Mouse (Mus musculus) skeletal muscle tissue, adult 2 months (tissue): ENCODE measurements at regions not wholly inside any gene's neighbourhood (a gene's known extent, or its start where the extent isn't known, plus 50 kb on each side); places are given as distances from the start of the nearest gene placed in this dataset.
"Not testable (repeated sequence)": the region's sequence is repeated elsewhere in the genome, so short reads cannot be mapped to it uniquely, and the experiment has no call there.

Experiments used
- DNase-seq: peaks from one replicate; pipeline ENCODE4 v3.0.0-alpha.2; 2012; ENCODE audit warnings: low read depth, low spot score

- DNase-seq = no peak
These were observed 603.5 kb upstream of the Gje1 start for GRCm38 (mm10) chr10:15321480-15321879.

DNA sequence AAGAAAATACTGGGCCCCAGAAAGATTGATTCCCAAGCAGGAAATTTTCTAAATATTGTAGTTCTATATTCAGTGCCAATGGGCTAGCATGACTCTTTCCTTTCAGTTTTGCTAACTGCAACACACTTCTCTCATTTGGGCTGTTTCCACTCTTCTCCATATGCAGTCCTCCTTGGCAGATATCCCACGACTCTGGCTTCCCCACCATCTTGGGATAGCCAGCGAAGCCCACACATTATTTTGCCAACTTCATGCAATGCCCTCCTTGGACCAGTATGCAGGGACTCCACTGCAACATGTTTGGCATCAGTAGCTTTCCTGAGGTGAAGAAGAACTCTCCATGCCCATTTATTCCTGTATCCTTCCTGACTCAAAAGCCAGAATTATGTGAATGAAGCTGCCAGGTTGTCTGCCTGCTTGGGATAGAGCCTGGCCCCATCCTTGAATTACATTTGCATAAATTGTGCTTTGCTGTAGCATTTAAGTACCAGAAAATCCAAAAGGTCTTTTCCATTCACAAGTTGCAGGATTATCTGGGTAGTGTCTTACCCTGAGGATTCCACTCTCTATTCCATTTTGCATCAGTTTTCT, 599.1 kb upstream of the Gje1 start:
- DNase-seq = no peak

DNA sequence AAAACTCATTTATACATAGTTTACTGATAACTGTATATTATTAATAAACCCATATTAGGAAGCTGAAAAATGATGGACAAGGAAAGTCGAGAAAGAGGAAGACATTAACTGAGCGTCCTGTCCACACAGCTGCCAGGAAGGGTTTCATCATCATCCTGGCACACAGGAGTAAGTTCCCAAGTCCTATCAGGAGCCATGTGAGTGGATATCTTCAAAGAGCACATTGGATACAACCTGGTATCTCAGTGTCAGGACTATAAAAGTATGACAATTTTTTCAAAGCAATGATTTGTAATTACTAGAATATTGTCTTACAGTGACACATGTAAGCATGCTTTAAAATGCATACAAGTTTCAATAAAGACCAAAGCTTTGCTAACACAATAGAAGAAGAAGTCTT, 592.6 kb upstream of the Gje1 start:
- no peak for DNase-seq

DNA sequence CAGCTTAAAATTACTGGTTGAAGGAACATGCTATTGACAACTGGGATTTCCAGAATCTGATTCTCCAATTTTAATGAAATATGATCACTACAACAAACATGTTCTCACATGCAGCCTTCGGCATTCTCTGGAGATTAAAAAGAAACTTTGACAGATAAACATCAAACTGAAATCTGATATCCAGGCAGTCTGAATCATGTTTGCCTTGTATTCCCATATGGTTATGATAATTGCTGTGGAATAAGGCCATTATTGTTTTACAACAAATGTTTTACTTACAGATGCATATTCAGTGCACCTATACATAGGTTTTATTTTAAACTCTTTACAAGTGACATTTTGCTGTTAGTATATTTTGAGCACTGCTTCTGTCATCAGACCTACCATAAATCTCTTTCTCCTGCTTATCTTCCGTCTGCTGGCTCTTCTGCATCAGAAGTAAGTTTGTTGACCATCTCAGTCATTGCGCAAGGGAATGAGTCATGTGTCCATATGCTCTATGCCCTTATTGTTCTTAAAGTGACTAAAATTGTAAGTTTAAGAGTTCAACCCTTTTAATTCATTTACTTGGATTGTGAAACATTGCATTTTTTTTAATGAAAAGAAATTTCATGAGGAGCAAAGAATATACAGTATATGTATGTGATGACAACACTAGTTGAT, 587.9 kb upstream of the Gje1 start:
- DNase-seq = no peak

- DNase-seq = peak; percentile 72
These were observed 582.4 kb upstream of the Gje1 start for GRCm38 (mm10) chr10:15300199-15301085.

DNA sequence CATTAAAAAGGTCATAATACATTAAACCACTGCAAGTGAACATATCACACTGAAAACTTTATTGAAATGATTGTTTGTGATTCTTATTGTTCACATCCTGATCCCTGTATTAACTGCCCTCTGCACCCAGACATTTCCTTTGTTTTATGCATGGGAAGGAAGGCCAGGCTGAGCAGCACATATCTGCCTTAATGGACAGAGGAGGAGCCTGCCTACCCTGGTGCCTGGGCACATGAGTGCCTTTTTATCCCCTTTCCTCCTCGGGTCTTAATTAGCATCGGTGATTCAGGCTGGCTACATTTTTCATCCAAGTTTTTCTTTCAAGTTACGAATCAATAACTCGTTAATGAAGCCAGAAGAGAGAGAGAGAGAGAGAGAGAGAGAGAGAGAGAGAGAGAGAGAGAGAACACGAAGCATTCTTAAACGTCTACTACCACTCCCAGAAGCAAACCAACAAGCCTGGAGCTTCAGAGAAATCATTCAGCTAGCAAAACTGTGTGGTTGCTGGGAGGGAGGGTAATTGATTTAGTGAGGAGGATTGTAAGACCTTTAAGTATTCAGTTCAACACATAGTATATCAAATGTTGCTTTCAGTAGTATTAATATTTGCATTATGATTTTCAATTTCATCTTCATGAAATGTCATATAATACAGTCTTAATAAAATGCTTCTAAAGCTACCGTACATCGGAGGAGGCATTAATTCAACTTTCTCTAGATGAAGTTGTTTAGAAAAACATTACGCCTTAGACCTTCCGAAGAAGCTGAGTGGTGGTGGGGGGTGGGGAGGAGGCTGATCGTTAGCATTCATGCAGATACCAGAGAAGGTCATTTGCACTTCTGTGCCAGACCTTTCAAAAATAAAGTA, 581.6 kb upstream of the Gje1 start:
- no peak for DNase-seq

- DNase-seq = no peak
These were observed 579.2 kb upstream of the Gje1 start for GRCm38 (mm10) chr10:15297257-15297656.

GRCm38 (mm10) chr10:15294125-15294524, 576.1 kb upstream of the Gje1 start:
- DNase-seq = no peak

- DNase-seq = not testable (repeated sequence)
These were observed 545.3 kb upstream of the Gje1 start for GRCm38 (mm10) chr10:15263337-15263736.

- DNase-seq = not testable (repeated sequence)
These were observed 544.3 kb upstream of the Gje1 start for GRCm38 (mm10) chr10:15262282-15262681.

DNA sequence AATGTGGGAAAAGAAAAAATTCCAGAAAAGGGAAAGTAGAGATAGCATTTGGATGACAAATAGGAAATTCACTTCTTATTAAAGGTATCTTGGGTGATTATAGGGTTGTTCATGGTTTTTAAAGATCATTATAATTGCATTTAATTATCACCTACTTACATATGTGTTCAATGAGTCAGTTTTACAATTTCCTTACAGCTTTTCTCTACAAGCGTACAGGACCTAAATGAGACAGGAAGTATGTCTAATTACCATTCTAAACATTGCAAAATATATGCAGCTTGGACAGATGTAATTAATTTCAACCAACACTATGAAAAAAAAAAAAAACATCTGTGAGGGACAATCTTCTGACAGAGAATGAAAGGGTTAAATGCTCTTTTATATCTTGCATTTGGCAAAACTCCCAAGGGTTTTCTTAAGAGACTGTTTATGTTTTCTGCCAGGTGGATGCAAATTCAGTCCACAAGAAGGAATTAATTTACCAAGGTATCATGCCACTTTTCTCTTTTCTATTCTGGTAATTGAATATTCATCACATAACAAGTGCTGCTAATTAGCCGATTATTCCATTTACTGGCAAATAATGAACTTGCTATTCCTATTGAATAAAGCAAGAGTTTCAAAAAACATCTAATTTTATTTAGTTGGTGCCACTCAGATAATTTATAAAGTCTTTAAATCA, 531.5 kb upstream of the Gje1 start:
- no peak for DNase-seq

- no peak for DNase-seq
These were observed 530.9 kb upstream of the Gje1 start for GRCm38 (mm10) chr10:15248899-15249298.

GRCm38 (mm10) chr10:15244376-15245262, 526.6 kb upstream of the Gje1 start:
- DNase-seq = no peak

DNA sequence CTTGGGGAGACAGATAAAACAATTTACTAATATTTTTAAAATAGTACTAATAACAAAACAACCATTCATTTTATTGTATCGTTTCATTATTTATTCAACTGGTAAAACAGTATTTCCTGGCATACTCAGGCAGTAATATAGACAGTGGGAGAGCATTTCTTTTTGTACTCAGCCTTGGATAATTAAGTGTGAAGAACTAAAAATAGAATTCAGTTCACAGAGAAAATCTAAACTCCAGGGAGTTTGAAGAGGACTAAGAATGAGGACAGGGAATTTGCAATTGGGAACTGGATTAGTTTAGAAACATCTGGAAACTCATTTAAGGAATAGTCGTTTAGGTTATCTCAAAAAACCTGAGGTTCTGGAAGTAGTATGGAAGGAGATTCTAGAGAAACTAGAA, 525.4 kb upstream of the Gje1 start:
- DNase-seq = no peak

GRCm38 (mm10) chr10:15218883-15219282, 500.9 kb upstream of the Gje1 start:
- DNase-seq = no peak

- DNase-seq = no peak
These were observed 461.6 kb upstream of the Gje1 start for GRCm38 (mm10) chr10:15179585-15179984.

DNA sequence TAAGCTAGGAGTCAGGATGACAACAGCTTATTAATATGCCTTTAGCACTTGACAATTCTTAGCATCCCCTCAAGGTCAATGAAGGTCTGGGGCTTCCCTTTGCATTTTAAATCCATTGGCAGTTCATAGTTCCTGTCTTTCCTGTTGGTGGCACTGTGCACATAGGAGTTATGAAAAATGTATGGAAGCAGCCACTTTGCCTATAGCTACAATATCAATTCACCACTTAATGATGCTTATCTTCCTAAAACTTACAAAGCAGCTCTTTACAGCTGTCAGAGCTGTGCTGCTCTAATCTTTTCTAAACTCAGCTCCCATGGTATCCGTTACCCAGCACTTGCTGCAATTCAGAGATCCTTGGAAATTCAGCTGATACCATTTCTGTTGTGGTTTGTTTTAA, 456.4 kb upstream of the Gje1 start:
- DNase-seq = no peak

- no peak for DNase-seq
These were observed 454.5 kb upstream of the Gje1 start for GRCm38 (mm10) chr10:15172558-15172957.

- no peak for DNase-seq
These were observed 422.7 kb upstream of the Gje1 start for GRCm38 (mm10) chr10:15140703-15141102.
